Mouse (Mus musculus) CD4-positive, CD25-positive, alpha-beta regulatory T cell, adult 4 months (primary cell): ENCODE results near the gene Umad1. TPM values are rescaled to one million over a fixed set of nuclear protein-coding genes. Genes with fewer than 3 reads are reported as not detected.

Experiments
- ATAC-seq: one replicate; pipeline ENCODE4 v1.8.0; 2017
- polyA plus RNA-seq, 2 experiments: library from polyadenylated mRNA; unstranded; fragments of 100-300 nt; shearing (Covaris generic); gene quantifications; one replicate each; pipeline ENCODE4 v1.2.1; 2017

Umad1 gene
- polyA plus RNA-seq, 2 experiments from 2014 or later = 13.8 to 14.3 TPM

- no peak for ATAC-seq
Observed at GRCm38 (mm10) chr6:8370624-8371023, 111.5 kb downstream of the Umad1 start.

GRCm38 (mm10) chr6:8373051-8373450 is 114.0 kb downstream of the Umad1 start:
- no peak for ATAC-seq

- no peak for ATAC-seq
Observed at GRCm38 (mm10) chr6:8373851-8374250, 114.8 kb downstream of the Umad1 start.

GRCm38 (mm10) chr6:8374290-8374689 is 115.2 kb downstream of the Umad1 start:
- no peak for ATAC-seq

GRCm38 (mm10) chr6:8374712-8375111 is 115.6 kb downstream of the Umad1 start:
- ATAC-seq = no peak

GRCm38 (mm10) chr6:8376351-8376750 is 117.3 kb downstream of the Umad1 start:
- ATAC-seq = peak; percentile 79

- ATAC-seq = no peak
Observed at GRCm38 (mm10) chr6:8377667-8378066, 118.6 kb downstream of the Umad1 start.

- no peak for ATAC-seq
Observed at GRCm38 (mm10) chr6:8389307-8389706, 130.2 kb downstream of the Umad1 start.

GRCm38 (mm10) chr6:8390296-8390695 is 131.2 kb downstream of the Umad1 start:
- no peak for ATAC-seq

- no peak for ATAC-seq
Observed at GRCm38 (mm10) chr6:8390935-8391334, 131.8 kb downstream of the Umad1 start.

GRCm38 (mm10) chr6:8393029-8393428 is 133.9 kb downstream of the Umad1 start:
- ATAC-seq = peak; percentile 20

GRCm38 (mm10) chr6:8394044-8394443 is 135.0 kb downstream of the Umad1 start:
- ATAC-seq = no peak

- no peak for ATAC-seq
Observed at GRCm38 (mm10) chr6:8395061-8395460, 136.0 kb downstream of the Umad1 start.

- no peak for ATAC-seq
Observed at GRCm38 (mm10) chr6:8397252-8397651, 138.2 kb downstream of the Umad1 start.

- ATAC-seq = no peak
Observed at GRCm38 (mm10) chr6:8399710-8400109, 140.6 kb downstream of the Umad1 start.

- ATAC-seq = no peak
Observed at GRCm38 (mm10) chr6:8403127-8403526, 144.0 kb downstream of the Umad1 start.

GRCm38 (mm10) chr6:8405844-8406243 is 146.8 kb downstream of the Umad1 start:
- peak; percentile 30 for ATAC-seq

GRCm38 (mm10) chr6:8408332-8408731 is 149.2 kb downstream of the Umad1 start:
- peak; percentile 60 for ATAC-seq

- no peak for ATAC-seq
Observed at GRCm38 (mm10) chr6:8409865-8410264, 150.8 kb downstream of the Umad1 start.

GRCm38 (mm10) chr6:8412845-8413598 is 153.9 kb downstream of the Umad1 start:
- no peak for ATAC-seq

- ATAC-seq = no peak
Observed at GRCm38 (mm10) chr6:8414020-8414419, 154.9 kb downstream of the Umad1 start.

- ATAC-seq = no peak
Observed at GRCm38 (mm10) chr6:8415823-8416222, 156.7 kb downstream of the Umad1 start.

- no peak for ATAC-seq
Observed at GRCm38 (mm10) chr6:8416802-8417569, 157.9 kb downstream of the Umad1 start.
